Mouse (Mus musculus) spleen, embryonic (tissue): ENCODE results near the gene Aldh1l1.

Experiments used
- CTCF ChIA-PET: fragments of 350-600 bp; sonication (Branson Sonifier 250); formaldehyde crosslinking; loops from one replicate; lab custom pipeline; 2022; lab: Charles Lee

The Aldh1l1 gene

DNA sequence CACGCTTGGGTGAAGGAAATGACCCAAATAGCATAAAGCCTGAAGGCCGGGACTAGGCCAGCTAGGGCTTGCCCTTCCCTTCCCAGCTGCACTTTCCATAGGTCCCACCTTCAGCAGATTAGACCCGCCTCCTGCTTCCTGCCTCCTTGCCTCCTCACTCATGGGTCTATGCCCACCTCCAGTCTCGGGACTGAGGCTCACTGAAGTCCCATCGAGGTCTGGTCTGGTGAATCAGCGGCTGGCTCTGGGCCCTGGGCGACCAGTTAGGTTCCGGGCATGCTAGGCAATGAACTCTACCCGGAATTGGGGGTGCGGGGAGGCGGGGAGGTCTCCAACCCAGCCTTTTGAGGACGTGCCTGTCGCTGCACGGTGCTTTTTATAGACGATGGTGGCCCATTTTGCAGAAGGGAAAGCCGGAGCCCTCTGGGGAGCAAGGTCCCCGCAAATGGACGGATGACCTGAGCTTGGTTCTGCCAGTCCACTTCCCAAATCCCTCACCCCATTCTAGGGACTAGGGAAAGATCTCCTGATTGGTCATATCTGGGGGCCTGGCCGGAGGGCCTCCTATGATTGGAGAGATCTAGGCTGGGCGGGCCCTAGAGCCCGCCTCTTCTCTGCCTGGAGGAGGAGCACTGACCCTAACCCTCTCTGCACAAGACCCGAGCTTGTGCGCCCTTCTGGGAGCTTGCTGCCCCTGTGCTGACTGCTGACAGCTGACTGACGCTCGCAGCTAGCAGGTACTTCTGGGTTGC is 64.1 kb downstream of the Aldh1l1 start:
- CTCF ChIA-PET, result no interaction called here

DNA sequence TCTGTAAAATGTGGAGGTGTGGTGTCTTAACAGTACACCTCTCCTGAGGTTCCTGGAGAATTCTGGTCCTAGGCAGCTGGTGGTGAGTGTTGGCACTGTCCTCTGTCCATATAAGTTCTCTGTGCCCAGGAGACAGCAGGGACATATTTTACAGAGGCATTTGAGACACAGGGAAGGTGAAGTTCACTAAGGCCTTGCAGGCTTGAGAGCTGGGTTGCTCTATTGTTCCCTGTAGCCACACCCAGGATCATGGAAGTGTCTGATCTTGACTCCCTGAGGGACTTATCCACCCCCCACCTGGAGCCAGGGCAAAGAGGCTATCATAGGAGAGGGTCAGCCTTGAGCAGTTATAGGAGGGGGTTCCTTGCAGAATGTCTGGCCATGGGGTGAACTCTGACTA is 65.0 kb downstream of the Aldh1l1 start:
- CTCF ChIA-PET, result no interaction called here

DNA sequence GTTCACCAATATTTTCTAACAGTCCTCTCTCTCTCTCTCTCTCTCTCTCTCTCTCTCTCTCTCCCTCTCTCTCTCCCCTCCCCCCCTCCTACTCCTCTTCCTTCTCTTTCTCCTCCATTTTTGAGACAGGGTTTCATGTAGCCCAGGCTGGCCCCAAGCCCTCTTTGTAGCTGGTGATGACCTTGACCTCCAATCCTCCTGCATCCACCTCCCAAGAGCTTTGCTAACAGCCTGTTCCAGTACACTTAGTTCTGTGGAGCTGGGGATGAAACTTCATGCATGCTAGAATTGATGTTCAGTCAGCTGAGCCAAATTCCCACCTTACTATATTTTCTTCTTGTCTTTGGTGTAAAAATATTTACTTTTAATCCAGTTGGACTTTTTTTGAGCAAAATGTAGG is 67.0 kb downstream of the Aldh1l1 start:
- CTCF ChIA-PET, result interaction anchor here (0.6 kb wide), 2 partner anchors 38 to 52 kb away, joined by 3 read pairs; no protein-coding TSS in a partner anchor

DNA sequence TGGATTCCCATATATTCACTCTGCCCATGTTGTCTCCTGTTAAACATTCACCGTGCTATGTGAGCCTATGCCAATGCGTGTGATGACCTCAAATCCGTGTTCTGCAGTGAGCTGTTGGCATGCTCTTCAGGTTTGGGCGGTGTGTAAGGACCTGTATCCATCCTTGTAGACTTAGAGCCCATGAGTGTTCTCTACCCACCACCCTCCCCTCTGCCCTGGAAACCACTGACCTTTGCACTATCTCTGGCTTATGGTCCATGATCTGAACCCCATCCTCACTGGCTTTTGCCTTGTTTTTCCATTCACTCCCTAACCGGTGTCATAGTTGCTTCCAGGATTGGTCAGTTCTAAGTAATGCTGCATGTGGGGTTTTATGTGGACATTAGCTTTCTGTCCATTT is 67.5 kb downstream of the Aldh1l1 start:
- CTCF ChIA-PET, result no interaction called here

DNA sequence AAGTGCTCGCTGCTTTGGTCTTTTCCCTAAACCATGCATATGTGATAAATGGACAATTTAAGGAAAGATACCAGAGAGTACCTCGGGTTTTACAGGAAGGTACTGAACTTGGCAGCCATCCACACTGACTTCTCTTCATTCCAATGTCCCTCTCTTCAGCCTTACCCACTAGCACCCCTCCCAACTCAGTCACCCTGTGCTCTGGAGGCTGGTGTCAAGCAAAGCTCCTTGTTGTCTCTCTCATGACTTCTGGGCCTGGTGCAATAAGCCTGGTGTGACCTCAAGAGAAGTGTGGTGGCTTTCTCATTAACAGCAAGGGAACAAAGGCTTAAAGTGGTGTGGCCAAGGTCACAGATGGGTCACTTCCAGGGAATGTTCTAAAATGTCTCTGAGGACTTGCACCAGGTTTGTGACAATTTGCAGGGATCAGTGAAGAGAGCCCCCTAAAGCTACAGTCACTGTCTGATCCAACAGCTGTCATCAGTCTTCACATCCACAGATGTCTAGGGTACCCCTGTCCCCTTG is 70.4 kb downstream of the Aldh1l1 start:
- CTCF ChIA-PET, result no interaction called here

DNA sequence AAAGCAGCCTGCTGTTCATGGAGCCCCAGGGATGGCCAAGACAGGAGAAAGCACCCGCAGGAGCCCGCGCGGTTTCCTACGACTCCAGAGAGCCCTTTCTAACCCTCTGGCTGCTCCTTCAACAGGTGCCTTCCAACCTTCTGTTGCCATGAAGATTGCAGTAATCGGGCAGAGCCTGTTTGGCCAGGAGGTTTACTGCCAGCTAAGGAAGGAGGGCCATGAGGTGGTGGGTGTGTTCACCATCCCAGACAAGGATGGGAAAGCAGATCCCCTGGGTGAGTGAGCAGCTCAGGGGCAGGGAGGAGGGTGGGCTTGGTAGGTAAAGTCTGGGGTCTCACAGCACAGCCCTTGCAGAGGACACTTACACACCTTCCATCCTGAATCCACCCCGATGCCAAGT is 70.8 kb downstream of the Aldh1l1 start:
- CTCF ChIA-PET, result no interaction called here

DNA sequence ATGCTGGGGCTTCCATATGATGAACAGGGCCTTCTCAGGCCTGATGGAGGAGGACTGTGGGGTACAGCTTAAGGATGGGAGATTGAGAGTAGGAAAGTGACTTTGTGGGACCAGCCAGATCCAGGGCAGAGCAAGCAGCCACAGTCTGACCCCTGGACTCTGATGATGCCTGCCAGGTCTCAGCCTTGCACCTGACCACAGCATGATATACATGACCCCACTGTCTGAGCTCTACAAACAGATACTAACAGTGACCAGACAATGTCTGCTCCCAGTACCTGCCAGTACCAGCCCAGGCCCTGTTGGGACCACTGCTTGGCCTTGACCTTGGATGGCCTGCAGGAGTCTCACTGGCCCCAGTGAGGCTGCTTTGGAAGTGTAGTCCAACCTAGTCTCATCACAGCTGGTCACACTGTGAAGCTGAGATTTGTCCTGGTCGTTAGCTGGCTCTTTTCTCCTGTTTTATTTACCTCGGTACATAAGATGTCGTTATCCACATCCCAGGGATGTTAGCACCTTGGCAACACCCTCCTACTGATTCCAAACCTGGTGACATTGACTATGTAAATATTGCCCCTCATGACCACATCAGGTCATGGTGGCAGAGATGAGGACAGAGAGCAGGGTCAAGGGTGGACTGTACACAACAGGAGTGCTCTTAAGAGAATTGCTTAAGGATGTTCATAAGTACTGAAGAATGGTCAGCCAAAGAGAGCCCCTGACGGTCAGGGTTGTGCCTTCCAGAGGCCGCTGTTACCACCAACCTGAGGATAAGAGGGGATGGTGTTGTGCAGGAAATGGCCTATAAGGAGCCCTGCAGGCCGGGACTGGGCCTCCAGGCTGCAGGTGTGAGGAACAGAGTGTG is 71.8 kb downstream of the Aldh1l1 start:
- CTCF ChIA-PET, result no interaction called here

DNA sequence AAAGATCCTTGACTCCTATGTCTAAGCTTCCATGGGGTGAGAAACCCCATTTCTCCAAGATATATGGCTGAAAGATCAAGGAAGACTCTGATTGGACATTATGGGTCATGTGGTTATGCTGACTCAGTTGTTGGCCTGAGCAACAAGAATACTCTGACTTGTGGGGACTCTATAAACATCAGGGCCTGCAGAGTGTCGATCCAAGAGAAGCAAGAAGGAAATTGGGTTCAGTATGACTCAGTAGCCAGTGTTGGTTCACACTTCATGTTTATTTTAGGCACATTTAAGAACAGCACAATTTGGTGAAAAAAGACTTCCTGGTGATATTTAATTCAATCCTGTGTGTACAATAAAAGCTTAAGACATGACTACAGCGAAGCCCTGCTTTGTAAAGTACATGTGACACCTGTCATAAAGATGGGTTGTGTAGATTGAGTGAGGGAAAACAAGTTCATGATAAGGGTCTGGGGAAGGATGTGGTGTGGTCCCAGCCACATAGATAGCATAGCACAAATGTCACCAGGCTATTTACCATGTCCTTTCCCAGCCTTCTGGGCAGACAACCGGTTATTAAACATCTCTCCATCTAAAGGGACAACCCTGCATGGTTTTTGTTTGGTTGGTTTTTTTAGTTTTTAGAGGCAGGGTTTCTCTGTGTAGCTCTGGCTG is 74.3 kb downstream of the Aldh1l1 start:
- CTCF ChIA-PET, result no interaction called here

DNA sequence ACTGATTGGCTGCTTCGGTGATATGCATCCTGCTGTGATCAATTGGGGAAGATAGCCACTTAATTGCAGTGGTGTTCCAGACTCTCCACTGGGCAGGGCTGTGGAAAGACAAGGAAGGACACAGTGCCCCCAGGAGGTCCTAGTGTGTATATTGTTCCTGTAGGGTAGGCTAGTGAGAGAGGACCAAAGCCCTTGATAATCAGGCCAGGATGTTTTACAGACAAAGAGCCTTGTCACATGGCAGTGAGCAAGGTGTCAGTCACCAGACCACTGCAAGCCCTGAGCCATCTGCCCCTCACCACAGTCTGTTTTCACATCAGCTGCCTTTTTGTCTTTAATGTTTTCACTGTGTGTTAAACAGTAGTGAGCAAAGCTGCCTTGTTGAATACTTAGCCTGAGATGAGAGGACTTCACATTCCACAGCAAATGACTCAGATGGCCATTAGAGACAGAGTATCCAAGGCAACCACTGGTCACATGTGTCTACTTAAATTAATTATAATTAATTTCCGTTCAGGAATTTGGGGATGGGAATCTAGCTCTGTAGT is 75.1 kb downstream of the Aldh1l1 start:
- CTCF ChIA-PET, result interaction anchor here (0.6 kb wide), 1 partner anchor 66 kb away, joined by 3 read pairs; no protein-coding TSS in a partner anchor

DNA sequence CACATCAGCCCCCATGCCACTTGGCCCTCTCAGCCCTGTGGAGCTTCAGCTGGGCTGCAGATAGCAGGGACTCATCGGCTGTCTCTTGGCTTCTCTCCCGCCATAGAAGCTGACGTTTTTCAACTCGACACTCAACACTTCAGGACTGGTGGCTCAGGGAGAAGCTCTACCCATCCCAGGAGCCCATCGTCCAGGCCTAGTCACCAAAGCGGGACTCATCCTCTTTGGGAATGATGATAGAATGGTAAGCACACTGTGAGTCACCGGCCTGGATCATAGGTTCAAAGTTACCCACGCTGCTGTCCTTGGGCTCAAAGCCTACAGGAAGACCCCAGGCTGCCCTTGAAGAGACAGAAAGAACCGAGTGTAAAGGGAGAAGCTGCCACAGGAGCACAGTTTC is 78.0 kb downstream of the Aldh1l1 start:
- CTCF ChIA-PET, result no interaction called here

DNA sequence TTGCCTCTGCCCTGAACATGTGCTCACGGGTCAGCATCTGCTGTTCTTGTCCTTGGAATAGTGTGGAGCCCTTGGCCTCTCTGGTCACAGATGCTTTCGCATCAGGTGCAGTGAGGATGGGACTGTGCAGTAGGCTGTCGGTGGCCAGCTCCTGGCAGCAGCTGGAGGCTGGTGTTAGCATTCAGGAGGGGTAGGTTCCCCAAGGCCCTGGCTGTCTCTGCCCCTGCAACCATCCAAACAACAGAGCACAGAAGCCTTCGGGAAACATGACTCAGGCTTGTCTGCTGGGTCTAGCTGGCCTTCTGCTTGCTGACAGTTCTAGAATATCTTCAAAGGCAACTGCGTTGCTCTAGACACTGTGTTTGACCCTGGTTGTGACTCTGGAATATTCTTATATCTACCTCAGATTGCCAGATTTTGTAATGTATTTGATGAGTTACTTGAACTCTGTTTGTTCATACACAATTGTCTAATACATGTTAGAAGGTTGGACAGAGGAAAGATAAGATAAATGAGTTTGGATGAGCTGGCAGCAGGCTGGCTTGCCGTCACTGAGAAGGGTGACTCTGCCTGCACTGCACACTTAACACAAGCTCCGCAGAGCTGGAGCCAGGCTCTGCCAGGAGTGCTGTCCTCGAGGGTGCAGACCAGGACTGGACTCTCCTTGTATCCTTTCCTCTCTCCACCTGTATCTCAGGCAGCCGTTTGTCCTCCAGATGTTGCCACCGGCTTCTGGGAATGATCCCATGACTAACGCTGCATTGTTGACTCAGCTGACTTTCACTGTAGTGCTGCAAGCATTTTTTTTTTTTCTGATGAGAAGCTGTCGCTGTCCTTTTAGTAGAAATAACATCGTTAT is 79.4 kb downstream of the Aldh1l1 start:
- CTCF ChIA-PET, result no interaction called here

DNA sequence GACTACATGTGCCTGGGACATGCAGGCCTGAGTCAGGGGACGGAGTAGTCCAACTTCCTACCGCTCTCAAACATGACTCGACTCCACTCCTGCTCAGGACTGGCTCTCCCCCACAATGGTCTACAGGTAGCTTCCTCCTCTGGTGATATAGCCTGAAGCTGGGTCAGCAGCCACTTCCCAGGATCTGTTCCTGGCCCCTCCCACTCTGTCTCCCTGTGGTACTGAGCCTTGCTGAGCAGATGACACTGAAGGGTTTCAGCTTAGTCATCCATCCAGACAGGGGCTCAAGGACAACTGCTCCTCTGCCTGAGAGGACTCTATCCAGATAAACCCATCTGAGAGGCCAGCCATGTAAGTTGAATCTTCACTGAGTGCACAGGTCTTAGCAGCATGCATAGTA is 81.3 kb downstream of the Aldh1l1 start:
- CTCF ChIA-PET, result no interaction called here

DNA sequence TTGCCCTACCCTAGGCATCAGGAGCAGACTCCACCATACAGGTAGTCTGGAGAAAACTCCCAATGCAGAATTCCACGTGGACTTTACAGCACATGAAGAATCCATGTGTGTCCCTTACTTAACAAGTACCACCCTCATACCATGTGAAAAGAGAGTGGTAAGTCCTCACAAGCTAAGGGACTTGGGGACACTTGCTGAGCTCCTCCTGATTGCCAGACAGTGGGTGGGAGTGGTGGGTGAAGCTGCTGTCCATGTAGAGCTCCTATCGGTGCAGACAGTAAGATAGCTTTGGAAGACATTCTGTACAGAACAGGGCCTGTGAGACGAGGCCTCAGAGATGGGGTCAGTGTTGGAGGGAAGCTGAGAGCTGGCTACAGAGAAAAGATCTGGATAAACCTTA is 81.7 kb downstream of the Aldh1l1 start:
- CTCF ChIA-PET, result no interaction called here

DNA sequence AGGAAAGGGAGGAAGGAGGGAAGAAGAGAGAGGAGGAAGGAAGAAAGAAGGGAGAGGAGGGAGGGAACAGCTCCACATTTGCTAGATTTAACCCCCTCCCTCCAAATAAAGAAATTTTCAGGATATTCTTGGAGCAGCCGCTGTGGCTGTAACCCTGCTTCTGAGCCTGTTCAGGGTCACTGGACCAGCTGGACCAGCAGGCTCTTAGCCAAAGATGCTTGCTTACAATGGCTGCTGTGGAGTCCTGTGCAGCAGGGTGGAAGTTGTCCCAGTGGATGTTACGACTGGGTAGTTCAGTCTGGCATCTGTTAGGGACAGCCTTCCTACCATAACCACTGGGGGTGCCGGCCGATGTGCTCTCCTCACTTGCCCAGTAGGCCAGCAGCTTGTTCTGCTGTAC is 82.5 kb downstream of the Aldh1l1 start:
- CTCF ChIA-PET, result no interaction called here

DNA sequence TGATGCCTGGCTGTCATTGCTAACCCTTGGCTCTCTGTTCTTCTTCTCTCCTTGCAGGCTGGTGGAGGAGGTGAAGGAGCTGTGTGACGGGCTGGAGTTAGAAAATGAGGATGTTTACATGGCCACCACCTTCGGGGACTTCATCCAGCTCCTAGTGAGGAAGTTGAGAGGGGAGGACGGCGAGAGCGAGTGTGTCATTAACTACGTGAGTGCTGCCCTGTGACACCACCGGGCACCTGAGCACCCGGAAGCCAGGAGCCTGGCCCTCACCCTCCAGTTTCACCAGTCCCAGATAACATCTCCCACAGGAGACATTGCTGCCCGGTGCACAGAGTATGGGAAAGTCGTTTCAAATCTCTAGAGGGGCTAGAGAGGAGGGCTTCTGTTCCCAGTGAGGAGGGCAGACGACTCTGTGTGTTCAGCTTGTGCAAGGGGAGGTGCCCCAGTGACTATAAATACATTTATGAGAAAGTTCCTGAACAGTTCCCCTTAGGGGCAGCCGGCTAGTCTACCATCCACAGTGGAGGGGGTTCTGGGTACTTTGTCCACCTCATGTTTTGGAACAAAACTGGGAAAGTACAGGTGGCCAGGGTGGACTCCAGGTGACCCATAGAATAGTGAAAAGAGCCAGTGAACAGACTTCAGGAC is 83.6 kb downstream of the Aldh1l1 start:
- CTCF ChIA-PET, result interaction anchor here (0.7 kb wide), 1 partner anchor 1587 kb away, joined by 3 read pairs; no protein-coding TSS in a partner anchor

DNA sequence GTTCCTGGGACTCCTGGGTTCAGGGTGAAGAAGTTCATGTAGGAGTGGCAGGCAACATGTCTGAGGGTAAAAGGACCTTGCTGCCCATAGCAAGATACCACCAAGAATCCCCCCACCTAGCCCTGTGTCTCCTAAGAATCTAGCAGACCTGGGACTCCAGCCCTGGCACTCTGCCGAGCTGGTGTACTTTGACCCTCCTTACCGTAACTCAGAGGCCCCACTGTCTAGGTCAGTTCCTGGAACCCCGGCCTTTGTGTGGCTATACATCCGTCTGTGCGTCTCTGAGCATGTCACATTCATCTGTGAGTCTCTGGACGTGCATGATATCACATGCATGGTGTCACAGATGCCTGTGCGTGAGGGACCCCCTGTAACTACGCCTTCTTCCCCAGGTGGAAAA is 84.2 kb downstream of the Aldh1l1 start:
- CTCF ChIA-PET, result no interaction called here

DNA sequence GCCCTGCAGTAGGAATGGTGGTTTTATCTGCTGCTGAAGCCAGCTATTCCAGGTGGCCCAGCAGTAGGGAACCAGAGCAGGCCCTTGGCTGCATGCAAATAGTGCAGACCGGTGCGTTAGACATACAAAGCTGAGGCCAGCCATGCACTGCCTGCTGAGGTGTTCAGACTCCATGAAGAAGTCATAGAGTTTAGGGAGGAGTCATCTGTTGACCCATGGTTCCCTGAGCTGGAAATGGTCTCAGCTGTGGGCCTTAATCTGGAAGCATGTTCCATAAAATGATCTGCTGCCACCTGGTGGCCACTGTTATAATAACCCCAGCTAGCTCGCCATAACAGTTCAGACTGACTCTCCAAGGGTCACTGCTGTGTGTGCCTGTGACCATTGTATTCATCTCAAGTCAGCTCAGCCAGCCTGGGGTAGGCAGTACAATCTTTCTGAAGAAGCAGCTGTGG is 89.1 kb downstream of the Aldh1l1 start:
- CTCF ChIA-PET, result interaction anchor here (1.0 kb wide), 1 partner anchor 699 kb away, joined by 3 read pairs; no protein-coding TSS in a partner anchor

DNA sequence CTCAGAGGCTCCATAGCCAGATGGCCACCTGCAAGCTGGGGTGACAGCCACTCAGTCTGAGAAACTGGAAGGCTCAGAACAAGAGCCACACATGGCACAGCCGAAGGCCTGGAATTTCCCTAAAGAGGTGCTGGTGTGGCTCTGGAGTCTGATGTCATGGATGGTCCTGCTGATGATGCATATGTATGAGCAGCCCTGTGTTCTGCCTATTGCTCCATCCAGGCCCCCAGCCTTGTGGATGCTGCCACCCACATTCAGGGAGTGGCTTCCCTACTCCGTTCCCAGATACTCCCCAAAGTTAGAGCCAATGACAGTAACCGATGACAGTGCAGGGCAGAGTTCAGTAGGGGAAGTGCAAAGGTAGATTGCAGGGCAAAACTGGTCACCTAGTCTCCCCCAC is 91.9 kb downstream of the Aldh1l1 start:
- CTCF ChIA-PET, result no interaction called here

DNA sequence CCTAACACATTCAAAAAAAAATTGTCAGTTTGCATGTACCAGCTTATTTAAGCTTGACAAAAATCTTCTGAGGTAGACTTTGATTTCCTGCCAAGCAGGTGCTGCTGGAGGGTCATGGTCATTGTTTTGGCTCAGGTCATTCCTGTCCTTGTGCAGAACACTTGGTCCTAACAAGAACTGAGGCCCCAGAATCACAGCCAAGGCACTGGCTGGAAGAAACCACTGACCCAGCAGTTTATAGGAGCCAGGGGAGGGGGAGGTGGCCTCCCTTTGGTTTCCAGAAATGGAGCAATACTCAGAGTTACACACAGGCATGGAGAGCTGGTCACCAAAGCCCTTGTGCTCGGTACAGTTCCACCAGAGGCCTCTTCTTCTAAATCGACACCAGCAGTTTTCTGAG is 96.1 kb downstream of the Aldh1l1 start:
- CTCF ChIA-PET, result no interaction called here

DNA sequence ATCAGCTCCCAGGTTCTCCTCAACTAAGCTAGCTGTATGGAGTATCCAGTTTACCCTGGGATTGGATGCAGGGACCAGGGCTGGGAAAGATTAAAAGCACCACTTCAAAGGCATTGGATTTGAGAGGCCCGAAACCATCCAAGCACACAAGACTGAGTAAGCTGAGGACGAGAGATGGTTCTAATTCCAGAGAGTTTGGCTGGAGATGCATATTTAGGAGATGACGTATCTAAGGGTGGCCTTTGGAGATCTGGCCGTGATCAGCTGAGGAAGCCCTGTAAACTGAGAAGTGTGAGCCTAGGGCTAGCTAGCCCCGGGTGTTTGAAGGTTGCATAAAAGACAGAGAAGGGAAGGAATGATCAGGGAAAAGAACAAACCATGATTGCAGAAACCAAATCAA is 101.9 kb downstream of the Aldh1l1 start:
- CTCF ChIA-PET, result no interaction called here
